Mouse (Mus musculus): Measurements from ENCODE around the gene Prkar2b. TPM values are rescaled to one million over a fixed set of nuclear protein-coding genes. Genes with fewer than 3 reads are reported as not detected.
A peak's percentile ranks its signal among the peaks of the same experiment; 100 is the strongest.
"Not testable (repeated sequence)": the region's sequence is repeated elsewhere in the genome, so short reads cannot be mapped to it uniquely, and the experiment has no call there.

Prkar2b gene
- total RNA-seq, 4 experiments from 2014 or later = 0.73 to 5.9 (median 3.0) TPM

- no peak for DNase-seq (ENCODE audit: low spot score in 2 of 2)
Measured at GRCm38 (mm10) chr12:32011128-32011527, 50.0 kb downstream of the Prkar2b start.

GRCm38 (mm10) chr12:32009985-32010369 lies 51.1 kb downstream of the Prkar2b start:
- not testable (repeated sequence) for DNase-seq (ENCODE audit: low spot score in 2 of 2)

- no peak for DNase-seq (ENCODE audit: low spot score in 2 of 2)
Measured at GRCm38 (mm10) chr12:32009267-32009984, 51.7 kb downstream of the Prkar2b start.

- DNase-seq (ENCODE audit: low spot score in 2 of 2) = no peak
Measured at GRCm38 (mm10) chr12:32008728-32009127, 52.4 kb downstream of the Prkar2b start.

GRCm38 (mm10) chr12:32007646-32008045 lies 53.5 kb downstream of the Prkar2b start:
- no peak for DNase-seq (ENCODE audit: low spot score in 2 of 2)

- no peak for DNase-seq (ENCODE audit: low spot score in 2 of 2)
Measured at GRCm38 (mm10) chr12:32007040-32007439, 54.1 kb downstream of the Prkar2b start.

GRCm38 (mm10) chr12:32006391-32006929 lies 54.6 kb downstream of the Prkar2b start:
- no peak for DNase-seq (ENCODE audit: low spot score in 2 of 2)

- no peak for DNase-seq (ENCODE audit: low spot score in 2 of 2)
Measured at GRCm38 (mm10) chr12:32000464-32000863, 60.6 kb downstream of the Prkar2b start.

GRCm38 (mm10) chr12:31998706-31999105 lies 62.4 kb downstream of the Prkar2b start:
- DNase-seq (ENCODE audit: low spot score in 2 of 2) = no peak

- no peak for DNase-seq (ENCODE audit: low spot score in 2 of 2)
Measured at GRCm38 (mm10) chr12:31997328-31997878, 63.7 kb downstream of the Prkar2b start.

- no peak for DNase-seq (ENCODE audit: low spot score in 2 of 2)
Measured at GRCm38 (mm10) chr12:31996877-31997276, 64.2 kb downstream of the Prkar2b start.

GRCm38 (mm10) chr12:31990575-31990974 lies 70.5 kb downstream of the Prkar2b start:
- DNase-seq (ENCODE audit: low spot score in 2 of 2) = no peak

- no peak for DNase-seq (ENCODE audit: low spot score in 2 of 2)
Measured at GRCm38 (mm10) chr12:31989726-31990125, 71.4 kb downstream of the Prkar2b start.

GRCm38 (mm10) chr12:31986463-31986862 lies 74.6 kb downstream of the Prkar2b start:
- DNase-seq (ENCODE audit: low spot score in 2 of 2) = no peak

GRCm38 (mm10) chr12:31985738-31986137 lies 75.4 kb downstream of the Prkar2b start:
- DNase-seq (ENCODE audit: low spot score in 2 of 2) = no peak

- no peak for DNase-seq (ENCODE audit: low spot score in 2 of 2)
Measured at GRCm38 (mm10) chr12:31984664-31985063, 76.4 kb downstream of the Prkar2b start.

- DNase-seq (ENCODE audit: low spot score in 2 of 2) = no peak
Measured at GRCm38 (mm10) chr12:31984206-31984605, 76.9 kb downstream of the Prkar2b start.

GRCm38 (mm10) chr12:31983769-31984168 lies 77.3 kb downstream of the Prkar2b start:
- no peak for DNase-seq (ENCODE audit: low spot score in 2 of 2)

- DNase-seq (ENCODE audit: low spot score in 2 of 2) = no peak
Measured at GRCm38 (mm10) chr12:31983238-31983637, 77.9 kb downstream of the Prkar2b start.

GRCm38 (mm10) chr12:31977613-31978195 lies 83.4 kb downstream of the Prkar2b start:
- no peak for DNase-seq (ENCODE audit: low spot score in 2 of 2)

- DNase-seq (ENCODE audit: low spot score in 2 of 2) = no peak
Measured at GRCm38 (mm10) chr12:31976544-31976943, 84.6 kb downstream of the Prkar2b start.

- peak; percentile 18 to 52 for DNase-seq (ENCODE audit: low spot score in 2 of 2)
Measured at GRCm38 (mm10) chr12:31973473-31974172, 87.5 kb downstream of the Prkar2b start.

All from gastrocnemius, adult 8-10 months (tissue).